Mouse (Mus musculus): Measurements from ENCODE around the gene Il12rb2. TPM values are rescaled to one million over a fixed set of nuclear protein-coding genes. Genes with fewer than 3 reads are reported as not detected.

The Il12rb2 gene
- total RNA-seq, 1 experiment from 2014 or later = 0.11 TPM

- no peak for DNase-seq
Measured at GRCm38 (mm10) chr6:67292042-67292623, 83.9 kb downstream of the Il12rb2 start.

GRCm38 (mm10) chr6:67282897-67283296 is 93.1 kb downstream of the Il12rb2 start:
- DNase-seq = no peak

GRCm38 (mm10) chr6:67281614-67282197 is 94.3 kb downstream of the Il12rb2 start:
- no peak for DNase-seq

- DNase-seq = no peak
Measured at GRCm38 (mm10) chr6:67277944-67278343, 98.0 kb downstream of the Il12rb2 start.

GRCm38 (mm10) chr6:67269459-67269858 is 106.5 kb downstream of the Il12rb2 start:
- DNase-seq = no peak

GRCm38 (mm10) chr6:67268983-67269382 is 107.0 kb downstream of the Il12rb2 start:
- DNase-seq = no peak

- DNase-seq = no peak
Measured at GRCm38 (mm10) chr6:67268245-67268612, 107.8 kb downstream of the Il12rb2 start.

- DNase-seq = peak; percentile 68
Measured at GRCm38 (mm10) chr6:67267408-67268244, 108.4 kb downstream of the Il12rb2 start.

GRCm38 (mm10) chr6:67266664-67267407 is 109.2 kb downstream of the Il12rb2 start:
- peak; percentile 97 for DNase-seq

- DNase-seq = no peak
Measured at GRCm38 (mm10) chr6:67266159-67266657, 109.8 kb downstream of the Il12rb2 start.

GRCm38 (mm10) chr6:67264935-67265334 is 111.1 kb downstream of the Il12rb2 start:
- no peak for DNase-seq

GRCm38 (mm10) chr6:67251095-67251494 is 124.9 kb downstream of the Il12rb2 start:
- DNase-seq = no peak

- DNase-seq = no peak
Measured at GRCm38 (mm10) chr6:67244451-67244850, 131.5 kb downstream of the Il12rb2 start.

- DNase-seq = no peak
Measured at GRCm38 (mm10) chr6:67243765-67244420, 132.1 kb downstream of the Il12rb2 start.

Other genes starting within 250 kb of the Il12rb2 start
- 434 and 450 TPM in 2 replicates for gene Serbp1, start 138.0 kb downstream of the Il12rb2 start, total RNA-seq (2021)
- 2.0 and 4.7 TPM in 2 replicates for gene Il23r, start 115.7 kb upstream of the Il12rb2 start, total RNA-seq (2021)
- gene Tacstd2, start 159.6 kb upstream of the Il12rb2 start, total RNA-seq (2021) = 0.23 TPM in 1 of 2 replicates, not detected in the other

Data from adrenal gland, postnatal 14 days (tissue).